Mouse (Mus musculus) kidney, embryonic 15.5 days (tissue): ENCODE data around the gene Spem1. TPM values are rescaled to one million over a fixed set of nuclear protein-coding genes. Genes with fewer than 3 reads are reported as not detected.

Experiments
- ATAC-seq: fragments of 200-750 bp; cut with Nextera tagmentation; replicated peaks from 2 replicates; pipeline ENCODE4 v1.8.0; 2017; ENCODE audit warnings: moderate TSS enrichment; ENCODE audit not compliant: low FRiP score
- H3K27ac ChIP-seq: fragments of 300-500 bp; sonication (generic); 2 replicates; pipeline ENCODE4 v1.5.1; 2015; ENCODE audit warnings: mild to moderate bottlenecking, inconsistent platforms
- H3K27me3 ChIP-seq: fragments of 300-500 bp; sonication (generic); 2 replicates; pipeline ENCODE4 v1.6.1; 2015; ENCODE audit warnings: inconsistent platforms
- H3K36me3 ChIP-seq: fragments of 300-500 bp; sonication (generic); 2 replicates; pipeline ENCODE4 v1.6.1; 2015; ENCODE audit warnings: inconsistent platforms
- H3K4me1 ChIP-seq: fragments of 300-500 bp; sonication (generic); 2 replicates; pipeline ENCODE4 v1.6.1; 2015; ENCODE audit warnings: inconsistent platforms
- H3K4me2 ChIP-seq: fragments of 300-500 bp; sonication (generic); 2 replicates; pipeline ENCODE4 v1.6.1; 2015; ENCODE audit warnings: moderate library complexity, mild to moderate bottlenecking, inconsistent platforms
- H3K4me3 ChIP-seq: fragments of 300-500 bp; sonication (generic); replicated peaks from 2 replicates; pipeline ENCODE4 v1.5.1; 2015; ENCODE audit warnings: mild to moderate bottlenecking, inconsistent platforms
- H3K9ac ChIP-seq: fragments of 300-500 bp; sonication (generic); 2 replicates; pipeline ENCODE4 v1.6.1; 2015; ENCODE audit warnings: mild to moderate bottlenecking, inconsistent platforms
- H3K9me3 ChIP-seq: fragments of 300-500 bp; sonication (generic); replicated peaks from 2 replicates; pipeline ENCODE4 v1.6.1; 2016; ENCODE audit warnings: inconsistent platforms
- WGBS: fragments of 180-500 bp; shearing (Covaris S2); methylation state at CpG from one replicate; pipeline ENCODE4 v1.1.7; 2015; ENCODE audit warnings: mixed read lengths; 5-methylcytosine and 5-hydroxymethylcytosine counted together
- polyA plus RNA-seq: library from polyadenylated mRNA; unstranded; fragments of >200 nt; fragmentation: Nextera tagmentation; extraction: Ambion mirVana; gene quantifications from 2 replicates; pipeline ENCODE4 v1.2.1, GENCODE M21; 2015

Spem1 gene
- polyA plus RNA-seq, 1 experiment from 2014 or later, result 0.14 TPM

GRCm38 (mm10) chr11:69835326-69835965 lies 13.5 kb upstream of the Spem1 start:
- H3K27me3 ChIP-seq, result peaks cover 18% of the 10 kb centered on the region
- peak overlapping the region; percentile 97 for H3K4me2 ChIP-seq
- no peak for ATAC-seq
- peak overlapping the region; percentile 74 for H3K4me3 ChIP-seq
- peaks cover 48% of the 10 kb centered on the region for H3K4me1 ChIP-seq
- 0 out of 2 replicates have a peak overlapping the region, but pooled peaks have one; percentile 3 for H3K9ac ChIP-seq
- 10% methylated on average over 9 of the region's 9 CpGs for WGBS
- H3K36me3 ChIP-seq, result peaks cover 29% of the 10 kb centered on the region; the same call in 1 of the 2 replicates
- H3K27ac ChIP-seq, result no peak overlapping the region
- no peaks in the 10 kb centered on the region for H3K9me3 ChIP-seq

- H3K4me3 ChIP-seq, result peak overlapping the region; percentile 74
- peaks cover 47% of the 10 kb centered on the region for H3K4me1 ChIP-seq
- peak overlapping the region; percentile 97 for H3K4me2 ChIP-seq
- H3K27ac ChIP-seq, result peak overlapping the region; percentile 48; the same call in 1 of the 2 replicates
- no peaks in the 10 kb centered on the region for H3K9me3 ChIP-seq
- WGBS, result 6% methylated on average over 45 of the region's 48 CpGs
- ATAC-seq, result no peak
- H3K9ac ChIP-seq, result peak overlapping the region; percentile 49
- H3K27me3 ChIP-seq, result peaks cover 18% of the 10 kb centered on the region
- peaks cover 25% of the 10 kb centered on the region; the same call in 1 of the 2 replicates for H3K36me3 ChIP-seq
These were observed 12.1 kb upstream of the Spem1 start for GRCm38 (mm10) chr11:69834001-69834549.

- Histone ChIP-seq H3K9ac (peak overlapping the region; percentile 49), H3K4me1 (peaks cover 49% of the 10 kb centered on the region), H3K4me2 (peak overlapping the region; percentile 97), H3K9me3 (no peaks in the 10 kb centered on the region), H3K27ac (no peak overlapping the region), H3K36me3 (peaks cover 25% of the 10 kb centered on the region; the same call in 1 of the 2 replicates), H3K4me3 (peak overlapping the region; percentile 74), H3K27me3 (peaks cover 18% of the 10 kb centered on the region)
- ATAC-seq, result no peak
- 61% methylated on average over 8 of the region's 8 CpGs for WGBS
These were observed 11.6 kb upstream of the Spem1 start for GRCm38 (mm10) chr11:69833554-69833953.

- no peak overlapping the region for H3K4me3 ChIP-seq
- H3K4me2 ChIP-seq, result no peak overlapping the region
- H3K9ac ChIP-seq, result no peak overlapping the region
- peaks cover 2% of the 10 kb centered on the region; the same call in 1 of the 2 replicates for H3K27me3 ChIP-seq
- H3K4me1 ChIP-seq, result peaks cover 14% of the 10 kb centered on the region
- 76% methylated on average over 5 of the region's 5 CpGs for WGBS
- ATAC-seq, result 0 out of 2 replicates have a peak, but pooled peaks have one; percentile 37
- H3K36me3 ChIP-seq, result peaks cover 69% of the 10 kb centered on the region
- H3K27ac ChIP-seq, result no peak overlapping the region
- H3K9me3 ChIP-seq, result no peaks in the 10 kb centered on the region
These were observed 6.9 kb upstream of the Spem1 start for GRCm38 (mm10) chr11:69828832-69829231.

GRCm38 (mm10) chr11:69823456-69823855 lies 1.5 kb upstream of the Spem1 start:
- peaks cover 44% of the 10 kb centered on the region for H3K36me3 ChIP-seq
- no peaks in the 10 kb centered on the region for H3K27me3 ChIP-seq
- no peaks in the 10 kb centered on the region for H3K4me1 ChIP-seq
- WGBS, result 62% methylated on average over 2 of the region's 2 CpGs
- H3K27ac ChIP-seq, result no peak overlapping the region
- H3K4me3 ChIP-seq, result no peak overlapping the region
- no peak overlapping the region for H3K9ac ChIP-seq
- H3K4me2 ChIP-seq, result no peak overlapping the region
- H3K9me3 ChIP-seq, result no peaks in the 10 kb centered on the region
- no peak for ATAC-seq

- no peak overlapping the region for H3K9ac ChIP-seq
- H3K4me1 ChIP-seq, result peaks cover 4% of the 10 kb centered on the region; the same call in 1 of the 2 replicates
- H3K9me3 ChIP-seq, result 0 out of 2 replicates have a peak, but pooled peaks cover 8% of the 10 kb centered on the region
- no peak for ATAC-seq
- no peaks in the 10 kb centered on the region for H3K27me3 ChIP-seq
- no peak overlapping the region for H3K4me3 ChIP-seq
- WGBS, result 89% methylated on average over 8 of the region's 8 CpGs
- H3K36me3 ChIP-seq, result 0 out of 2 replicates have a peak, but pooled peaks cover under 1% of the 10 kb centered on the region
- no peak overlapping the region for H3K4me2 ChIP-seq
- no peak overlapping the region for H3K27ac ChIP-seq
These were observed 3.1 kb downstream of the Spem1 start for GRCm38 (mm10) chr11:69818871-69819270.

GRCm38 (mm10) chr11:69818365-69818764 lies 3.6 kb downstream of the Spem1 start, which contains the start of gene Spem2:
TSS of gene Spem2 (minus strand) at chr11:69818465.
- Histone ChIP-seq H3K9me3 (0 out of 2 replicates have a peak, but pooled peaks cover 8% of the 10 kb centered on the region), H3K27ac (no peak within 1 kb of the TSS), H3K36me3 (no peaks in the 10 kb centered on the region), H3K4me3 (no peak within 1 kb of the TSS), H3K4me2 (no peak within 1 kb of the TSS), H3K27me3 (no peaks in the 10 kb centered on the region), H3K4me1 (peaks cover 4% of the 10 kb centered on the region; the same call in 1 of the 2 replicates), H3K9ac (no peak within 1 kb of the TSS)
- ATAC-seq, result no peak
- WGBS, result 76% methylated on average over 2 of the region's 2 CpGs

- no peaks in the 10 kb centered on the region for H3K36me3 ChIP-seq
- H3K9me3 ChIP-seq, result 0 out of 2 replicates have a peak, but pooled peaks cover 8% of the 10 kb centered on the region
- no peak for ATAC-seq
- no peak overlapping the region for H3K4me3 ChIP-seq
- H3K4me1 ChIP-seq, result peaks cover 4% of the 10 kb centered on the region; the same call in 1 of the 2 replicates
- H3K27ac ChIP-seq, result no peak overlapping the region
- 91% methylated on average over 12 of the region's 12 CpGs for WGBS
- H3K27me3 ChIP-seq, result no peaks in the 10 kb centered on the region
- H3K9ac ChIP-seq, result no peak overlapping the region
- H3K4me2 ChIP-seq, result no peak overlapping the region
These were observed 5.5 kb downstream of the Spem1 start for GRCm38 (mm10) chr11:69816520-69816919.

GRCm38 (mm10) chr11:69815155-69815554 lies 6.8 kb downstream of the Spem1 start, which contains the start of gene Gm39566:
TSS of gene Gm39566 (minus strand) at chr11:69815298.
- Histone ChIP-seq H3K36me3 (no peaks in the 10 kb centered on the region), H3K9ac (no peak within 1 kb of the TSS), H3K27me3 (no peaks in the 10 kb centered on the region), H3K27ac (no peak within 1 kb of the TSS), H3K4me3 (no peak within 1 kb of the TSS), H3K4me1 (peaks cover 4% of the 10 kb centered on the region; the same call in 1 of the 2 replicates), H3K9me3 (0 out of 2 replicates have a peak, but pooled peaks cover 8% of the 10 kb centered on the region), H3K4me2 (no peak within 1 kb of the TSS)
- 52% methylated on average over 10 of the region's 10 CpGs for WGBS
- ATAC-seq, result no peak

GRCm38 (mm10) chr11:69810280-69810679 lies 11.7 kb downstream of the Spem1 start:
- H3K4me3 ChIP-seq, result no peak overlapping the region
- H3K27ac ChIP-seq, result no peak overlapping the region
- H3K4me1 ChIP-seq, result peaks cover 3% of the 10 kb centered on the region; the same call in 1 of the 2 replicates
- H3K9ac ChIP-seq, result no peak overlapping the region
- no peak for ATAC-seq
- peaks cover 13% of the 10 kb centered on the region for H3K27me3 ChIP-seq
- H3K36me3 ChIP-seq, result no peaks in the 10 kb centered on the region
- no peaks in the 10 kb centered on the region for H3K9me3 ChIP-seq
- no peak overlapping the region for H3K4me2 ChIP-seq

GRCm38 (mm10) chr11:69807641-69808040 lies 14.3 kb downstream of the Spem1 start:
- Histone ChIP-seq H3K27me3 (peaks cover 32% of the 10 kb centered on the region), H3K36me3 (no peaks in the 10 kb centered on the region), H3K9ac (no peak overlapping the region), H3K27ac (no peak overlapping the region), H3K4me3 (no peak overlapping the region), H3K4me1 (peaks cover 25% of the 10 kb centered on the region), H3K4me2 (no peak overlapping the region), H3K9me3 (no peaks in the 10 kb centered on the region)
- 78% methylated on average over 2 of the region's 2 CpGs for WGBS
- ATAC-seq, result no peak

GRCm38 (mm10) chr11:69806378-69806777 lies 15.6 kb downstream of the Spem1 start:
- H3K36me3 ChIP-seq, result no peaks in the 10 kb centered on the region
- 88% methylated on average over 4 of the region's 4 CpGs for WGBS
- no peak overlapping the region for H3K9ac ChIP-seq
- H3K4me2 ChIP-seq, result no peak overlapping the region
- no peaks in the 10 kb centered on the region for H3K9me3 ChIP-seq
- no peak overlapping the region for H3K27ac ChIP-seq
- peaks cover 38% of the 10 kb centered on the region for H3K4me1 ChIP-seq
- H3K4me3 ChIP-seq, result no peak overlapping the region
- H3K27me3 ChIP-seq, result peaks cover 44% of the 10 kb centered on the region
- ATAC-seq, result no peak
